Mouse (Mus musculus): ENCODE data around the gene Bspry. TPM values are rescaled to one million over a fixed set of nuclear protein-coding genes. Genes with fewer than 3 reads are reported as not detected.

The Bspry gene
- polyA plus RNA-seq, 1 experiment from 2014 or later: 0.36 TPM

GRCm38 (mm10) chr4:62524651-62525488 lies 45.0 kb downstream of the Bspry start, which contains the start of the genes Pole3 and 4933430I17Rik:
Gene Pole3, minus strand, starts transcription at chr4:62525068.
Gene 4933430I17Rik, plus strand, starts transcription at chr4:62525369.
- H3K4me2 ChIP-seq (ENCODE audit: low read length): peak within 1 kb of the TSS; percentile 70
- ATAC-seq (ENCODE audit: insufficient number of reproducible peaks, insufficient read depth, low FRiP score, low read depth): peak; percentile 98
- no peaks in the 10 kb centered on the region for H3K9me3 ChIP-seq (ENCODE audit: control insufficient read depth, low read length)
- H3K9ac ChIP-seq (ENCODE audit: low read length): peak within 1 kb of the TSS; percentile 82
- H3K4me3 ChIP-seq (ENCODE audit: control insufficient read depth in 1 of 2, insufficient read depth in 1 of 2, low read depth in 1 of 2, low read length in 2 of 2): peak within 1 kb of the TSS; percentile 66 to 93
- no peaks in the 10 kb centered on the region for H3K27me3 ChIP-seq (ENCODE audit: control insufficient read depth, insufficient read depth, low read length)
- peaks cover 23% of the 10 kb centered on the region for H3K36me3 ChIP-seq (ENCODE audit: control insufficient read depth, insufficient read depth, low read length)
- peaks cover 3 to 7% of the 10 kb centered on the region in 2 experiments; a peak in 2 of 4 replicates for H3K4me1 ChIP-seq (ENCODE audit: control insufficient read depth in 2 of 2, insufficient read depth in 2 of 2, low read length in 2 of 2)
- under 1% methylated on average over 59 of the region's 59 CpGs for WGBS
- H3K27ac ChIP-seq (replicated peaks in 1 of 2; ENCODE audit: control insufficient read depth in 1 of 2, insufficient read depth in 1 of 2, low read depth in 2 of 2, low read length in 2 of 2): peak within 1 kb of the TSS; percentile 94 to 100

DNA sequence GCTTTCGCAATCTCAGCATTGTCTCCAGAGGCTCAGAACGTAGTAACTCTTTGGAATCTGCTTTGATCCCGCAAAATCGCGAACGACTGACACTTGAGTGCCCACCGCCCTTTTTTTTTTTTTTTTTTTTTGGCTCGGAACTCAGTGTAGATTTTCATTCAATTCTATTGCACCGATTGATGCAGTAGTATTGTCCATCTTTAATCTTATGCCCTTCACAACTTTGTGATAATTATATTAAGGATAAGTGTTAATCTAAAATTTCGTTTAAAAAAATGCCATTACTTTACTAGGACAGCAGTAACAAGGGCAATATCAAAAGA lies 45.6 kb downstream of the Bspry start:
- Histone ChIP-seq H3K4me3 (ENCODE audit: control insufficient read depth in 1 of 2, insufficient read depth in 1 of 2, low read depth in 1 of 2, low read length in 2 of 2) (peak overlapping the region; percentile 66 to 93), H3K9me3 (ENCODE audit: control insufficient read depth, low read length) (no peaks in the 10 kb centered on the region), H3K27ac (replicated peaks in 1 of 2; ENCODE audit: control insufficient read depth in 1 of 2, insufficient read depth in 1 of 2, low read depth in 2 of 2, low read length in 2 of 2) (no peak overlapping the region), H3K36me3 (ENCODE audit: control insufficient read depth, insufficient read depth, low read length) (peaks cover 23% of the 10 kb centered on the region), H3K27me3 (ENCODE audit: control insufficient read depth, insufficient read depth, low read length) (no peaks in the 10 kb centered on the region), H3K4me2 (ENCODE audit: low read length) (peak overlapping the region; percentile 61), H3K9ac (ENCODE audit: low read length) (peak overlapping the region; percentile 82; the same call in 1 of the 2 replicates), H3K4me1 (ENCODE audit: control insufficient read depth in 2 of 2, insufficient read depth in 2 of 2, low read length in 2 of 2) (peaks cover 3 to 7% of the 10 kb centered on the region in 2 experiments; a peak in 2 of 4 replicates)
- WGBS: under 1% methylated on average over 10 of the region's 10 CpGs
- ATAC-seq (ENCODE audit: insufficient number of reproducible peaks, insufficient read depth, low FRiP score, low read depth): no peak

GRCm38 (mm10) chr4:62526256-62526655 lies 46.4 kb downstream of the Bspry start:
- Histone ChIP-seq H3K9me3 (ENCODE audit: control insufficient read depth, low read length) (no peaks in the 10 kb centered on the region), H3K9ac (ENCODE audit: low read length) (no peak overlapping the region), H3K27ac (replicated peaks in 1 of 2; ENCODE audit: control insufficient read depth in 1 of 2, insufficient read depth in 1 of 2, low read depth in 2 of 2, low read length in 2 of 2) (no peak overlapping the region), H3K4me1 (ENCODE audit: control insufficient read depth in 2 of 2, insufficient read depth in 2 of 2, low read length in 2 of 2) (peaks cover 5 to 14% of the 10 kb centered on the region in 2 experiments), H3K4me3 (ENCODE audit: control insufficient read depth in 1 of 2, insufficient read depth in 1 of 2, low read depth in 1 of 2, low read length in 2 of 2) (no peak overlapping the region), H3K27me3 (ENCODE audit: control insufficient read depth, insufficient read depth, low read length) (no peaks in the 10 kb centered on the region), H3K4me2 (ENCODE audit: low read length) (no peak overlapping the region), H3K36me3 (ENCODE audit: control insufficient read depth, insufficient read depth, low read length) (peaks cover 23% of the 10 kb centered on the region)
- 61% methylated on average over 2 of the region's 2 CpGs for WGBS
- ATAC-seq (ENCODE audit: insufficient number of reproducible peaks, insufficient read depth, low FRiP score, low read depth): no peak

DNA sequence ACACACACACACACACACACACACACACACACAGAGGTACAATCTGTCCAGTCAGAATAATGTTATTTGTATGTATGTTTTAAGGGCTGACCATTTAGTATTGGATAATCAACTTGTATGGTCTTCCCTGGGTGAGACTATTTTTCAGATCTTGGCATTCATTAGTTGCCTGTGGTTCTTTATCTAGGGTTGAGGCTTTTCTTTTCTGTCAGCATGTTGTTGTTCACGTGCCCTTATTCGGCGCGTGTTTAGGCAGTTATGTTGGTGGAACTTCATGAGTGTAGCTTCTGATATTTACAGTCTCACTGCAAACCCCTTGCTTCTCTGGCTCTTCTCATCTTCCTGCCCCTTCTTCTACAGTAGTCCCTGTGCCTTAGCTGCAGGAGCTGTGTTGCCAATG lies 47.8 kb downstream of the Bspry start:
- ATAC-seq (ENCODE audit: insufficient number of reproducible peaks, insufficient read depth, low FRiP score, low read depth): no peak
- 79% methylated on average over 4 of the region's 4 CpGs for WGBS
- Histone ChIP-seq H3K9ac (ENCODE audit: low read length) (no peak overlapping the region), H3K27me3 (ENCODE audit: control insufficient read depth, insufficient read depth, low read length) (no peaks in the 10 kb centered on the region), H3K4me3 (ENCODE audit: control insufficient read depth in 1 of 2, insufficient read depth in 1 of 2, low read depth in 1 of 2, low read length in 2 of 2) (no peak overlapping the region), H3K9me3 (ENCODE audit: control insufficient read depth, low read length) (no peaks in the 10 kb centered on the region), H3K36me3 (ENCODE audit: control insufficient read depth, insufficient read depth, low read length) (peaks cover 12% of the 10 kb centered on the region), H3K27ac (replicated peaks in 1 of 2; ENCODE audit: control insufficient read depth in 1 of 2, insufficient read depth in 1 of 2, low read depth in 2 of 2, low read length in 2 of 2) (no peak overlapping the region), H3K4me1 (ENCODE audit: control insufficient read depth in 2 of 2, insufficient read depth in 2 of 2, low read length in 2 of 2) (peaks cover 5 to 14% of the 10 kb centered on the region in 2 experiments), H3K4me2 (ENCODE audit: low read length) (no peak overlapping the region)

- no peaks in the 10 kb centered on the region for H3K27me3 ChIP-seq (ENCODE audit: control insufficient read depth, insufficient read depth, low read length)
- no peak overlapping the region for H3K4me3 ChIP-seq (ENCODE audit: control insufficient read depth in 1 of 2, insufficient read depth in 1 of 2, low read depth in 1 of 2, low read length in 2 of 2)
- H3K36me3 ChIP-seq (ENCODE audit: control insufficient read depth, insufficient read depth, low read length): no peaks in the 10 kb centered on the region
- H3K9me3 ChIP-seq (ENCODE audit: control insufficient read depth, low read length): 0 out of 2 replicates have a peak, but pooled peaks cover 5% of the 10 kb centered on the region
- H3K9ac ChIP-seq (ENCODE audit: low read length): no peak overlapping the region
- 57% methylated on average over 6 of the region's 6 CpGs for WGBS
- H3K4me1 ChIP-seq (ENCODE audit: control insufficient read depth in 2 of 2, insufficient read depth in 2 of 2, low read length in 2 of 2): peaks cover 2 to 7% of the 10 kb centered on the region in 2 experiments; a peak in 3 of 4 replicates
- H3K27ac ChIP-seq (replicated peaks in 1 of 2; ENCODE audit: control insufficient read depth in 1 of 2, insufficient read depth in 1 of 2, low read depth in 2 of 2, low read length in 2 of 2): no peak overlapping the region
- H3K4me2 ChIP-seq (ENCODE audit: low read length): no peak overlapping the region
- no peak for ATAC-seq (ENCODE audit: insufficient number of reproducible peaks, insufficient read depth, low FRiP score, low read depth)
These were observed 53.9 kb downstream of the Bspry start for GRCm38 (mm10) chr4:62533729-62534128.

DNA sequence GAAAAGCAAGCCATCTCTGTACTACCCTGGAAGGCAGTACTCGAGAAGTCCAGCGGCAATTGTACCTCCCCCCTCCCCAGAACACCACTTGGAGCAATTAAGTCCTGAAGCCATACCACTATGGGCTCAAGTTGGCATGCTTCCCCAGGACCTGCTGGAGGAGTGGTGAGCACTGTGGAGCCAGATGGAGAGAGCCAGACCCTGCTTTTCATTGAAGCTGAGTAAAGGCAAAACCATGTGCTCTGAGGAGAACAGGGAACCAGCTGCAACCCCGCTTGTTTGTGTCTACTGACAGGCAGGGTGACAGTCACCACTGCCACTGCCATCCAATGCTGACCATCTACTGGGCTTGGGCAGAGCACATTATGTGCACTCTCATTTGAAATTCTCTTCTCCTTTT lies 61.9 kb downstream of the Bspry start:
- Histone ChIP-seq H3K9ac (ENCODE audit: low read length) (no peak overlapping the region), H3K9me3 (ENCODE audit: control insufficient read depth, low read length) (no peaks in the 10 kb centered on the region), H3K4me1 (ENCODE audit: control insufficient read depth in 2 of 2, insufficient read depth in 2 of 2, low read length in 2 of 2) (no peaks in the 10 kb centered on the region), H3K27me3 (ENCODE audit: control insufficient read depth, insufficient read depth, low read length) (no peaks in the 10 kb centered on the region), H3K4me3 (ENCODE audit: control insufficient read depth in 1 of 2, insufficient read depth in 1 of 2, low read depth in 1 of 2, low read length in 2 of 2) (no peak overlapping the region), H3K4me2 (ENCODE audit: low read length) (no peak overlapping the region), H3K27ac (replicated peaks in 1 of 2; ENCODE audit: control insufficient read depth in 1 of 2, insufficient read depth in 1 of 2, low read depth in 2 of 2, low read length in 2 of 2) (no peak overlapping the region), H3K36me3 (ENCODE audit: control insufficient read depth, insufficient read depth, low read length) (no peaks in the 10 kb centered on the region)
- no peak for ATAC-seq (ENCODE audit: insufficient number of reproducible peaks, insufficient read depth, low FRiP score, low read depth)
- WGBS: 70% methylated on average over 3 of the region's 3 CpGs

- 77% methylated on average over 6 of the region's 6 CpGs for WGBS
These were observed 63.9 kb downstream of the Bspry start for GRCm38 (mm10) chr4:62543782-62544181.

More at GRCm38 (mm10) chr4:62543782-62544181, 63.9 kb downstream of the Bspry start:
- no peak for ATAC-seq (ENCODE audit: insufficient number of reproducible peaks, insufficient read depth, low FRiP score, low read depth)
- no peak overlapping the region for H3K4me2 ChIP-seq (ENCODE audit: low read length)
- H3K36me3 ChIP-seq (ENCODE audit: control insufficient read depth, insufficient read depth, low read length): no peaks in the 10 kb centered on the region
- no peaks in the 10 kb centered on the region for H3K4me1 ChIP-seq (ENCODE audit: control insufficient read depth in 2 of 2, insufficient read depth in 2 of 2, low read length in 2 of 2)
- H3K9me3 ChIP-seq (ENCODE audit: control insufficient read depth, low read length): no peaks in the 10 kb centered on the region
- no peak overlapping the region for H3K4me3 ChIP-seq (ENCODE audit: control insufficient read depth in 1 of 2, insufficient read depth in 1 of 2, low read depth in 1 of 2, low read length in 2 of 2)
- H3K27ac ChIP-seq (replicated peaks in 1 of 2; ENCODE audit: control insufficient read depth in 1 of 2, insufficient read depth in 1 of 2, low read depth in 2 of 2, low read length in 2 of 2): no peak overlapping the region
- no peak overlapping the region for H3K9ac ChIP-seq (ENCODE audit: low read length)
- no peaks in the 10 kb centered on the region for H3K27me3 ChIP-seq (ENCODE audit: control insufficient read depth, insufficient read depth, low read length)
